Mouse (Mus musculus) C2C12 (cell line): Measurements from ENCODE around the gene Bzw1.

ENCODE experiments used
- CTCF ChIP-seq: IDR thresholded peaks from one replicate; pipeline ENCODE4 v1.5.1; 2011; ENCODE audit not compliant: control insufficient read depth, insufficient read depth, insufficient read length
- MAX ChIP-seq: IDR thresholded peaks from one replicate; pipeline ENCODE4 v1.6.1; 2011; ENCODE audit warnings: mild to moderate bottlenecking, control low read depth

DNA sequence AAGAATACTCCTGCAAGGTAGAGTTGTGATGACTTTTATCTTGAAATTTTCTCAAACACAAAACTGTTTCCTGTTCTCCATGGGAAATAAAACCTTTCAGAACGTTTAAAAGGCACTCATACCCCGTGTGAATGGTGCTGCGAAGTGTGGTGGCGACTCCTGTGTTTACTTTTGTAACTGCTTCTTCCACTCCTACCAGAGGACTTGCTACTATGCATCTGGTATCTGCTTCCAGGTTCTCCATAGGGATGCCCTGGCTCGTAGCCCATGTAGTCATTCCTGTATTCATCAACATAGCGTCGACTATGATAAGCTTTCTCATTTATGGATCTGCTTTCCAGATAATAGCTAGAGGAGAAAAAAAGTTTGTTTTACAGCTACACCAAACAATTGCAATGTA is 28.3 kb downstream of the Bzw1 start:
- TF ChIP-seq MAX = no peak
- no peak for TF ChIP-seq CTCF
